Mouse (Mus musculus) ES-Bruce4 (cell line): ENCODE results near the gene Bckdhb. TPM values are rescaled to one million over a fixed set of nuclear protein-coding genes. Genes with fewer than 3 reads are reported as not detected.

Source experiments
- H3K27ac ChIP-seq: 2 replicates; pipeline ENCODE4 v1.5.1; 2012; ENCODE audit warnings: low read length, inconsistent platforms; ENCODE audit not compliant: insufficient read depth
- H3K27me3 ChIP-seq: 2 replicates; pipeline ENCODE4 v1.6.1; 2012; ENCODE audit warnings: mild to moderate bottlenecking, low read length, inconsistent platforms; ENCODE audit not compliant: control insufficient read depth, poor library complexity, insufficient read depth, severe bottlenecking
- H3K36me3 ChIP-seq: 2 replicates; pipeline ENCODE4 v1.6.1; 2012; ENCODE audit warnings: inconsistent platforms, mild to moderate bottlenecking, low read length, moderate library complexity; ENCODE audit not compliant: control insufficient read depth, poor library complexity, insufficient read depth, severe bottlenecking
- H3K4me1 ChIP-seq: one replicate; pipeline ENCODE4 v1.8.1; 2011; ENCODE audit warnings: low read length; ENCODE audit not compliant: control insufficient read depth, insufficient read depth
- H3K4me3 ChIP-seq: 2 replicates; pipeline ENCODE4 v1.5.1; 2011; ENCODE audit warnings: low read depth, mild to moderate bottlenecking, low read length
- H3K9ac ChIP-seq: 2 replicates; pipeline ENCODE4 v1.6.1; 2012; ENCODE audit warnings: low read depth, mild to moderate bottlenecking, inconsistent platforms; ENCODE audit not compliant: poor library complexity, severe bottlenecking
- H3K9me3 ChIP-seq: replicated peaks from 2 replicates; pipeline ENCODE4 v1.6.1; 2012; ENCODE audit warnings: mild to moderate bottlenecking, low read length, inconsistent platforms; ENCODE audit not compliant: control insufficient read depth, poor library complexity, insufficient read depth, severe bottlenecking
- CTCF ChIP-seq: IDR thresholded peaks from one replicate; pipeline ENCODE4 v1.8.1; 2011; ENCODE audit warnings: low read depth, low read length
- EP300 ChIP-seq: IDR thresholded peaks from 2 replicates; pipeline ENCODE4 v1.6.1; 2011; ENCODE audit warnings: low read depth, low read length; ENCODE audit not compliant: insufficient read depth
- POLR2A ChIP-seq: IDR thresholded peaks from one replicate; pipeline ENCODE4 v1.8.1; 2011; ENCODE audit warnings: low read length; ENCODE audit not compliant: insufficient read depth
- polyA plus RNA-seq: library from polyadenylated mRNA; stranded (reverse); fragments of >200 nt; gene quantifications from 2 replicates; pipeline ENCODE4 v1.2.4, GENCODE M21; 2011; ENCODE audit warnings: low read depth; ENCODE audit not compliant: missing spikeins, insufficient read depth, insufficient read length

The Bckdhb gene
- polyA plus RNA-seq, 1 experiment: 41.7 TPM

DNA sequence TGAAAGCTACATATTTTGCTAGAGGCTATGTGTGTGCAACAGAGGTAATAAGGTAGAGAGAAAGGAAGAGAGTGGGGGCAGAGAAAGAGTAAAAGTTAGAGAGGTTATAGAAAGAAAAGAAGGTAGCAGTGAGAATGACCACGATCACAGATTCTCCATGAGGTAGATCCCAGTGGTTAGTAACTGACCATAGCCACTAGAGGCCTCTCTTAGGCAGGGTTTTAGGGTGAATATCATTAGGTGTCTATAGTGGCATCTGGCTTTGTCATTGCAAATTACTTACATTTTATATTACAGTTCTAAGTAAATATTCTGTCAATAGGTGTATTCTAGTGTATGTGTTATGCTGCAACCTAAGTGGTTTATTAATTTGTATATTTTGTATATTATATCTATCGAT, 94.7 kb downstream of the Bckdhb start:
- TF ChIP-seq POLR2A (no peak), CTCF (no peak)
- Histone ChIP-seq H3K4me3 (no peak overlapping the region), H3K36me3 (no peaks in the 10 kb centered on the region), H3K9ac (no peak overlapping the region), H3K9me3 (no peaks in the 10 kb centered on the region), H3K27ac (no peak overlapping the region), H3K27me3 (no peaks in the 10 kb centered on the region), H3K4me1 (no peaks in the 10 kb centered on the region)

GRCm38 (mm10) chr9:84021189-84021588, 96.2 kb downstream of the Bckdhb start:
- H3K9ac ChIP-seq: no peak overlapping the region
- H3K36me3 ChIP-seq: no peaks in the 10 kb centered on the region
- TF ChIP-seq CTCF: no peak
- no peak for TF ChIP-seq EP300
- no peak for TF ChIP-seq POLR2A
- H3K4me3 ChIP-seq: no peak overlapping the region
- no peaks in the 10 kb centered on the region for H3K27me3 ChIP-seq
- no peak overlapping the region for H3K27ac ChIP-seq
- H3K9me3 ChIP-seq: no peaks in the 10 kb centered on the region
- H3K4me1 ChIP-seq: no peaks in the 10 kb centered on the region

- no peak overlapping the region for H3K4me3 ChIP-seq
- no peak overlapping the region for H3K9ac ChIP-seq
- TF ChIP-seq EP300: no peak
- no peak for TF ChIP-seq POLR2A
- TF ChIP-seq CTCF: no peak
- no peak overlapping the region for H3K27ac ChIP-seq
- H3K36me3 ChIP-seq: no peaks in the 10 kb centered on the region; the same call in 1 of the 2 replicates
- H3K9me3 ChIP-seq: no peaks in the 10 kb centered on the region
- no peaks in the 10 kb centered on the region for H3K27me3 ChIP-seq
- H3K4me1 ChIP-seq: no peaks in the 10 kb centered on the region
Measured at GRCm38 (mm10) chr9:84028120-84028519, 103.2 kb downstream of the Bckdhb start.

GRCm38 (mm10) chr9:84030691-84031290, 105.8 kb downstream of the Bckdhb start:
- TF ChIP-seq EP300: no peak
- no peak for TF ChIP-seq CTCF
- no peak for TF ChIP-seq POLR2A

GRCm38 (mm10) chr9:84031406-84031805, 106.5 kb downstream of the Bckdhb start:
- H3K4me1 ChIP-seq: peaks cover 2% of the 10 kb centered on the region
- H3K4me3 ChIP-seq: no peak overlapping the region
- no peaks in the 10 kb centered on the region; the same call in 1 of the 2 replicates for H3K36me3 ChIP-seq
- H3K9ac ChIP-seq: no peak overlapping the region
- H3K27me3 ChIP-seq: no peaks in the 10 kb centered on the region
- no peaks in the 10 kb centered on the region for H3K9me3 ChIP-seq
- no peak for TF ChIP-seq POLR2A
- no peak for TF ChIP-seq EP300
- TF ChIP-seq CTCF: no peak
- H3K27ac ChIP-seq: no peak overlapping the region

More at GRCm38 (mm10) chr9:84030691-84031290, 105.8 kb downstream of the Bckdhb start:
- H3K4me3 ChIP-seq: no peak overlapping the region
- H3K9me3 ChIP-seq: no peaks in the 10 kb centered on the region
- no peak overlapping the region for H3K9ac ChIP-seq
- H3K27me3 ChIP-seq: no peaks in the 10 kb centered on the region
- no peak overlapping the region for H3K27ac ChIP-seq
- H3K4me1 ChIP-seq: no peaks in the 10 kb centered on the region
- H3K36me3 ChIP-seq: no peaks in the 10 kb centered on the region; the same call in 1 of the 2 replicates

- no peak overlapping the region for H3K27ac ChIP-seq
- no peak for TF ChIP-seq EP300
- no peak for TF ChIP-seq CTCF
- no peak for TF ChIP-seq POLR2A
Measured at GRCm38 (mm10) chr9:84032669-84033341, 107.9 kb downstream of the Bckdhb start.

More at GRCm38 (mm10) chr9:84032669-84033341, 107.9 kb downstream of the Bckdhb start:
- peaks cover 2% of the 10 kb centered on the region for H3K4me1 ChIP-seq
- H3K4me3 ChIP-seq: no peak overlapping the region
- H3K36me3 ChIP-seq: no peaks in the 10 kb centered on the region; the same call in 1 of the 2 replicates
- H3K27me3 ChIP-seq: no peaks in the 10 kb centered on the region
- H3K9me3 ChIP-seq: no peaks in the 10 kb centered on the region
- H3K9ac ChIP-seq: no peak overlapping the region
